Mouse (Mus musculus): ENCODE measurements around the gene Kri1. TPM values are rescaled to one million over a fixed set of nuclear protein-coding genes. Genes with fewer than 3 reads are reported as not detected.
"Not testable (repeated sequence)": the region's sequence is repeated elsewhere in the genome, so short reads cannot be mapped to it uniquely, and the experiment has no call there.

The Kri1 gene
- total RNA-seq, 4 experiments from 2014 or later: 33.5 to 43.4 (median 39.4) TPM

DNA sequence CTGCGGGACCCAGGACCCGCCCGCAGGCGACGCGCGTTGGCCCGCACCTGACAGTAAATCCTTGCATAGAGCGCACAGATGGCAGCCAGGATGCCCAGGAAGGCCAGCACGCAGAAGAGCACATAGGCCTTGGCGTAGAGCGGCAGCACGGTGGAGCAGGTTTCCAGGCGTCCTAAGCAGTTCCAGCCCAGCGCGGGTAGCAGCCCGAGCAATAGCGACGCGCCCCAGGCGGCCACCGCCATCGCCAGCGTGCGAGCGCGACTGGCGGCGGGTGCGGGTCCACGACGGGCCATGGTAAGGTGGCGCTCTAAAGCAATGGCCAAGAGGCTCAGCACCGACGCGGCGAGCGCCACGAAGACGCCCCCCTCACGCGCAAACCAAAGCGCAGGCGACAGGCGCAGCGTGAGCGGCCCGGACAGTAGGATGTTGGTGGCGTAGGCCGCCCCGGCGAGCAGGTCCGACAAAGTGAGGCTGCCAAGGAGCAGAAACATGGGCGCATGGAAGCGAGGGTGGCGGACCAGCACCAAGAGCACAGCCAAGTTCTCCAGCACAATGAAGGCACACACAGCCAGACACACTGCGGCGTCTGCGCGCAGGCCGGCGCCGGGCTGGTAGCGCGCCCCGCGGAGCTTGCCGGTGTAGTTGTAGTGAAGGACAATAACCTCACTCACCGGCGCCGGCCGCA is 43.2 kb downstream of the Kri1 start:
- DNase-seq (ENCODE audit: low spot score in 2 of 2): no peak

DNA sequence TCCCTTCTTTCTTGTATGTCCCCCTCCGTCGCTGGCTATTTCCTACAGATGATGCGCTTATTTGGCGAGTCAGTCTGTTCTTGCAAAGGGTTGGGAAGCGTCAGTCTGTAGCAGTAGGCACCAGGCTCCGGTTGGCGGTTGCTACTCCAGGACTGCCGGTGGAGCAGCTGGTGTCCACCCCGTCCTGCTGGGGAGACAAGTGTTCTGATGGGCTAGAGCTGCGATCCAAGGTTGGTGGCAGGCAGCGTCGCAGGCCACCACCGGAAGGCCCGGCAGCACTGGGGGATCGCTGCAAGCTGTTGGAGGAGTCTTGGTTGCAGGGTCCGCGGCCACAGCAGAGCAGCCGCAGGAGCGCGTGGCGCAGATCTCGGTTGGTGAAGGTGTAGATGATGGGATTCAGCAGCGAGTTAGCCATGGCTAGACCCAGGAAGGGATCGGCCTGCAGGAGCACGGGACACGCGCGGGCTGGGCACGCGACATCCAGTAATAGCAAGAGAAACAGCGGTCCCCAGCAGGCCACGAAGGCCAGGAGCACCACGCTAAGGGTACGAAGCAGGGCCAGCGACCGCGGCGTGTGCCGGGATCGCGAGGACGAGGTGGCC is 43.8 kb downstream of the Kri1 start:
- no peak for DNase-seq (ENCODE audit: low spot score in 2 of 2)

GRCm38 (mm10) chr9:21241343-21241742 is 46.4 kb downstream of the Kri1 start:
- DNase-seq (ENCODE audit: low spot score in 2 of 2): peak in 1 of 2 experiments; percentile 62

GRCm38 (mm10) chr9:21239465-21239848 is 48.3 kb downstream of the Kri1 start:
- no peak for DNase-seq (ENCODE audit: low spot score in 2 of 2)

GRCm38 (mm10) chr9:21238733-21239464 is 48.9 kb downstream of the Kri1 start, which contains the start of gene Keap1:
Keap1 (minus strand) TSS chr9:21239361.
- peak; percentile 67 for DNase-seq (ENCODE audit: low spot score in 2 of 2)

DNA sequence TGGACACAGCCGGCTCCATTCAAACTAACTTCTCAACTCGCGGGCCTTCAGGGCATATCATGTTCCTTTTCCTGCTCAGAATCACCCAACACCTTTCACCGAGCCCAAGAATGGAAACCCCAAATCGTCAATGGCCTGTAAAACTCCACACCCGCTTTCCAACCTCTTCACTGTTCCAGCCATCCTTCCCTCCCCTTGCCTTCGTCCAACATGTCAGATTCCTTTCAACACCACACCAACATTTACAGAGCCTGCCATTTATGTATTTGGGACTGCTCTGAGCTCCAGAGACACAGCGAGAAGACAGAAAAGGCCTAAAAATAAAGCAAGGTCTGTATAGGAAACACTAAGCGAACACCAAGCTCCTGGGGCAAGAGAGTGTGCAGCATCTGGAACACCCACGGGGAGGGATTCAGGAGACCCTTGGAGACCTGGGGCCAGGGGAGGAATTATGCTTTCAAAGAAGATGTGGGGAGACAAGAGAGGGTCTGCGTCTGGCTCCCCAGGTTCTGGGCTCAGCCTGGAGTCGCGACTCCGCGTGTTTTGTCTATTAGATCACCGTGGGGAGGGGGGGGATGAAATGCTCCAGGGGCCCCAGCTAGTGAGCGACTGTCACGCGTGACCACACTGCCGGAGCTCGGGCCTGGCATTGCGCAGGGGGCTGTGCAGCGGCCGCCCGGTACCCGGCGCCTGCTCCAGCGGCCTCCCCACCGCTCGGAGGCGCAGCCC is 49.6 kb downstream of the Kri1 start:
- DNase-seq (ENCODE audit: low spot score in 2 of 2): no peak

DNA sequence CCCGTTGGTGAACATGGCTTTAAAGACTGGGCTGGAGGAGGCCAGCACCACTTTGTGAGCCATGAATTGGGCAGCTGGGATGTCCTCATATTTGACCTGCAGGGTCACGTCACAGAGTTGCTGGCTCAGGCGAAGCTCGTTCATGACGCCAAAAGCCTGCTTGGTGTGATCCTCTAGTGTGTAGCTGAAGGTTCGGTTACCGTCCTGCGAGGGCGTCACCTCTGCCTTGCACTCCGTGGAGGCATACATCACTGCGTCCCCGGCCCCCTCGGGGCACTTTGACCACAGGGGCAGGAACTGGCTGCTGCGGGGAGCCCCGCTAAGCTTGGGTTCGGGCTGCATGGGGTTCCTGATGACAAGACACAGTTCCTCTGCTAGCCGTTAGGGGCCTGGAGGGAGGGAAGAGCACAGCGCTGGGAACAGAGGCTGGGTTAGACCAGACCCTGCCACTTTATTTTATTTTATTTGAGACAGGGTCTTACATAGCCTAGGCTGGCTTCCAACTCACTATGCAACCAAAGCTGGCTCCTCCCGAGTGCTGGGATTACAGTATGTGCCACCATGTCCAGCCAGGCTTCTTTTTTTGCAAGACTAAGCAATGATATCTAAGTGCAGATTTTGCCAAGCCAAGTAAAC is 50.3 kb downstream of the Kri1 start:
- DNase-seq (ENCODE audit: low spot score in 2 of 2): no peak

GRCm38 (mm10) chr9:21236991-21237367 is 50.8 kb downstream of the Kri1 start:
- no peak for DNase-seq (ENCODE audit: low spot score in 2 of 2)

DNA sequence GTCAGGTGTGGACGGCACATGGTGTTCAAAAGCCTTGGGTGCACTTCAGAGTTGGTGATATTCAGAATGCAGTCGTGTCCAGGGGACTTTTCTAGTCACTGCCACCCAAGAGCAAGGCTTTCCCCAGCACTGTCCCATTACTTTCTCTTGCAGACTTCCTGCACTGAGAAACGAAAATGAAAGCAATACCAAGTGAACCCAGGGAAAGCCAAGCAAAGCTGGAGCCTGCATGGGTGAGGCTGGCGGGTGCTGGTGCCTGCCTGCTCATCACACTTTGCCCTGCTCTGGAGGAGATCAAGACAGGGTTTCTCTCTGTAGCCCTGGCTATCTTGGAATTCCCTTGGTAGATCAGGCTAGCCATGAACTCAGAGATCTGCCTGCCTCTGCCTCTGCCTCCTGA is 52.4 kb downstream of the Kri1 start:
- no peak for DNase-seq (ENCODE audit: low spot score in 2 of 2)

DNA sequence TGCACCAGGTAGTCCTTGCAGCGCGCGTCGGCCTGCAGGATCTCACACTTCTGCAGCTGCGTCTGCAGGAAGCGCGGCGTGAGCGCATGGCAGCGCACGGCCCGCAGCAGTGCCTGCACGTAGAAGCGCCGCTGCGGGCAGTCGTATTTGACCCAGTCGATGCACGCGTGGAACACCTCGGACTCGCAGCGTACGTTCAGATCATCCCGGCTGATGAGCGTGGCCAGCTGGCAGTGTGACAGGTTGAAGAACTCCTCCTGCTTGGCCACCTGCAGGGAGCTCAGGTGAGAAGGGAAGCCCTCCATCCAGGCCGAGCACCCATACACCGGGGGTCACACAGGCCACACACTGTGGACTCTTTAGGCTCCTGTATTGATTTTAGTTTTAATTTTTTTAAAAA is 54.0 kb downstream of the Kri1 start:
- no peak for DNase-seq (ENCODE audit: low spot score in 2 of 2)

DNA sequence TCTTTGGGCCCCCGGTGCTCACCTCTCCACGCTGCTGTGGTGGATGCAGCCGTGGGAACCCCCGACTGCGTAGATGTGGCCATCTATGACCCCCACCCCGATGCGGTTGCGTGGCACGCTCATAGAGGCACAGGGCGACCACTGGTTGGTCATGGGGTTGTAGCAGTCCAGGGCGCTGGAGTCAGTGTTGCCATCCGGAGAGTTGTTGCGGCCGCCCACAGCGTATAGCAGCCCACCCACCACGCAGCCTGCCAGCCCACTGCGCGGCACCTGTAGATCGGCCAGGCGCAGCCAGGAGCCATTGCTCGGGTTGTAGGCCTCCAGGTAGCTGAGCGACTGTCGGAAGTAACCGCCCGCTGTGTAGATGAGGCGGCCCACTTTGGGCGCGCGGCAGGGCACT is 54.4 kb downstream of the Kri1 start:
- no peak for DNase-seq (ENCODE audit: low spot score in 2 of 2)

GRCm38 (mm10) chr9:21232867-21233266 is 54.9 kb downstream of the Kri1 start:
- no peak for DNase-seq (ENCODE audit: low spot score in 2 of 2)

- DNase-seq (ENCODE audit: low spot score in 2 of 2): no peak
These were observed 56.2 kb downstream of the Kri1 start for GRCm38 (mm10) chr9:21231551-21231950.

GRCm38 (mm10) chr9:21227342-21227741 is 60.4 kb downstream of the Kri1 start:
- no peak for DNase-seq (ENCODE audit: low spot score in 2 of 2)

- DNase-seq (ENCODE audit: low spot score in 2 of 2): no peak
These were observed 62.4 kb downstream of the Kri1 start for GRCm38 (mm10) chr9:21225415-21225758.

DNA sequence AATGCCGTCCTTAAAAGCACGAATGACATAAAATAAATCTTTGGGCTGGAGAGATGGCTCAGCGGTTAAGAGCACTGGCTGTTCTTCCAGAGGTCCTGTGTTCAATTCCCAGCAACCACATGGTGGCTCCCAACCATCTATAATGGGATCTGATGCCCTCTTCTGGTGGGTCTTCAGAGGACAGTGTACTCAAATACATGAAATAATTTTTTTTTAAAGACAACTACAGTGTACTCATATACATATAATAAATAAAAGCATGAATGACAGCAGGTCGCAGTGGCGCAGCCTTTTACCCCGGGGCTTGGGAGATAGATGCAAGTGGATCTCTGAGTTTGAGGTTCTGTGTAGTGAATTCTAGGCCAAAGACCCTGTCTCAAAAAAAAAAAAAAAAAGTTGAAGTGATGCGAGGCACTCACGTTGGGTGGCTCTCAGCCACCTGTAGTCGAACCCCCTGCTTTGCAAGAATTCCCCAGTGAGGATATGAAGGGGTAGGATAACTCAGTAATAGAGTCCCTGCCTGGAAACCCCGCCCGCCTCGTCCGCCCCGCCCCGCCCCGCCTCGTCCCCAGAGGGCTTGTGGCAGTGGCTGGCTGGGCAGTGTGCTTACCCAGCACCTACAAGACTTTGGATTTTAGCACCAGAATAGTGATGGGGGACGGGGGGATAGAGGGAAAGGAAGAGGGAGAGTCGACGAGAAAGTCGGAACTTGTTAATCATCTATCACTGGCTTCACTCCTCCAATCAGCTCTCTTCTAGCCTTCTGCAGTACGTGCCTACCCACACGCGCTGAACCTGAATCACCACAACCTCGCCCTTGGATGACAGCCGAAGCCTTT is 63.0 kb downstream of the Kri1 start:
- DNase-seq (ENCODE audit: low spot score in 2 of 2): no peak

- DNase-seq (ENCODE audit: low spot score in 2 of 2): no peak
These were observed 63.9 kb downstream of the Kri1 start for GRCm38 (mm10) chr9:21223906-21224305.

GRCm38 (mm10) chr9:21223490-21223889 is 64.3 kb downstream of the Kri1 start:
- not testable (repeated sequence) for DNase-seq (ENCODE audit: low spot score in 2 of 2)
